Mouse (Mus musculus): ENCODE data around the gene Il17c. TPM values are rescaled to one million over a fixed set of nuclear protein-coding genes. Genes with fewer than 3 reads are reported as not detected.

The Il17c gene
- polyA plus RNA-seq, 1 experiment: not detected

DNA sequence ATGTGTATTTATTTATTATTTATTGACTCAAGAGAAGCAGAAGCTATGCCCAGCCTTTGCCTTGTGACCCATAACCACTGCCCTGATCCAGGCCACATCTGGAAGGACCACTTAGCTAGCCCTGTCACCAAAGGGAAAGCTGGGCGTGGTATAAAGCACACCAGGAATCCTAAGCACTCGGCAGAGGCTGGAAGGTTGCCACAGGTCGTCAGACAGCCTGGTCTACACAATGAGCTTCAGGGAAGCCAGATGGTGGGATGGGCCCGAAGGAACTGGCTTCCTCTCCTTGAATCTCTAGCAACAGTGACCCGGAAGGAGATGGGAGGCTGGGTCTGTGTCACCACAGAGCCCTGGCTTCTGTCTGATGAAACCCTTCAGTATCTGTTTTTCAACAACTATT lies 1.8 kb downstream of the Il17c start:
- H3K4me1 ChIP-seq (ENCODE audit: control insufficient read depth, insufficient read depth, low read length): peaks cover 5% of the 10 kb centered on the region; the same call in 1 of the 2 replicates
- 74% methylated on average over 5 of the region's 5 CpGs for WGBS
- no peak overlapping the region for H3K27ac ChIP-seq (ENCODE audit: control insufficient read depth, insufficient read depth, low read depth, low read length, poor library complexity)
- TF ChIP-seq POLR2A (IDR thresholded peaks at IDR 0.05; ENCODE audit: borderline replicate concordance, control insufficient read depth, low read depth, low read length) (no peak), CTCF (IDR thresholded peaks at IDR 0.05; ENCODE audit: control insufficient read depth, insufficient read depth, low read length) (no peak)
- no peak overlapping the region for H3K4me3 ChIP-seq (replicated peaks; ENCODE audit: control insufficient read depth, low read depth, low read length)

DNA sequence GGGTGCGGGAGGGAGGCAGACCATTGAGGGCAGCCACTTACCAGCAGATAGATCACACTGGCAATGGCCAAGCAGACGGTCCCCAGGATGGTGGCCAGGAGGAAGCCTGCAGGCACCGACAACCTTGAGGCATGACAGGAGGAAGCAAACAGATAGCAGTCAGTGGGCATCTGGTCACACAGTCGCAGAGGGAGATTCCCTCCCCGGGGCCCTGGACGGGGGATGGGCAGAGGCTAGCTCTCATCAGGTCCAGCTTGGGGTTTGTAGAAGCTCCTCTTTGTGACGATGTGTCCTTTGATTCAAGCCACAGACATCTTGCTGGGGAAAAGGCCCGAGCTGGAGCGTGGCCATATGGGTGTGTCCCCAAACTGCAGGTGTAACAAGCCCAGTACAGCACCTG lies 4.3 kb downstream of the Il17c start:
- no peak overlapping the region for H3K4me3 ChIP-seq (replicated peaks; ENCODE audit: control insufficient read depth, low read depth, low read length)
- peaks cover 5% of the 10 kb centered on the region; the same call in 1 of the 2 replicates for H3K4me1 ChIP-seq (ENCODE audit: control insufficient read depth, insufficient read depth, low read length)
- H3K27ac ChIP-seq (ENCODE audit: control insufficient read depth, insufficient read depth, low read depth, low read length, poor library complexity): no peak overlapping the region
- TF ChIP-seq POLR2A (IDR thresholded peaks at IDR 0.05; ENCODE audit: borderline replicate concordance, control insufficient read depth, low read depth, low read length) (no peak), CTCF (IDR thresholded peaks at IDR 0.05; ENCODE audit: control insufficient read depth, insufficient read depth, low read length) (no peak)
- WGBS: 79% methylated on average over 9 of the region's 9 CpGs

GRCm38 (mm10) chr8:122427607-122428006 lies 5.8 kb downstream of the Il17c start:
- TF ChIP-seq POLR2A (IDR thresholded peaks at IDR 0.05; ENCODE audit: borderline replicate concordance, control insufficient read depth, low read depth, low read length): no peak
- no peak for TF ChIP-seq CTCF (IDR thresholded peaks at IDR 0.05; ENCODE audit: control insufficient read depth, insufficient read depth, low read length)
- H3K27ac ChIP-seq (ENCODE audit: control insufficient read depth, insufficient read depth, low read depth, low read length, poor library complexity): peak overlapping the region; percentile 37; the same call in 1 of the 2 replicates
- H3K4me3 ChIP-seq (replicated peaks; ENCODE audit: control insufficient read depth, low read depth, low read length): no peak overlapping the region
- H3K4me1 ChIP-seq (ENCODE audit: control insufficient read depth, insufficient read depth, low read length): peaks cover 5% of the 10 kb centered on the region; the same call in 1 of the 2 replicates
- WGBS: 83% methylated on average over 7 of the region's 7 CpGs

GRCm38 (mm10) chr8:122428163-122428562 lies 6.3 kb downstream of the Il17c start:
- WGBS: 35% methylated on average over 9 of the region's 9 CpGs
- Histone ChIP-seq H3K4me1 (ENCODE audit: control insufficient read depth, insufficient read depth, low read length) (peaks cover 5% of the 10 kb centered on the region; the same call in 1 of the 2 replicates), H3K27ac (ENCODE audit: control insufficient read depth, insufficient read depth, low read depth, low read length, poor library complexity) (peak overlapping the region; percentile 63), H3K4me3 (replicated peaks; ENCODE audit: control insufficient read depth, low read depth, low read length) (no peak overlapping the region)
- TF ChIP-seq POLR2A (IDR thresholded peaks at IDR 0.05; ENCODE audit: borderline replicate concordance, control insufficient read depth, low read depth, low read length) (no peak), CTCF (IDR thresholded peaks at IDR 0.05; ENCODE audit: control insufficient read depth, insufficient read depth, low read length) (no peak)

- H3K4me3 ChIP-seq (replicated peaks; ENCODE audit: control insufficient read depth, low read depth, low read length): peak overlapping the region; percentile 28
- H3K27ac ChIP-seq (ENCODE audit: control insufficient read depth, insufficient read depth, low read depth, low read length, poor library complexity): peak overlapping the region; percentile 95
- peaks cover 5% of the 10 kb centered on the region; the same call in 1 of the 2 replicates for H3K4me1 ChIP-seq (ENCODE audit: control insufficient read depth, insufficient read depth, low read length)
- peak; percentile 66 for TF ChIP-seq POLR2A (IDR thresholded peaks at IDR 0.05; ENCODE audit: borderline replicate concordance, control insufficient read depth, low read depth, low read length)
- peak; percentile 20; the same call in 1 of the 2 replicates for TF ChIP-seq CTCF (IDR thresholded peaks at IDR 0.05; ENCODE audit: control insufficient read depth, insufficient read depth, low read length)
- WGBS: 10% methylated on average over 10 of the region's 10 CpGs
These were observed 8.3 kb downstream of the Il17c start for GRCm38 (mm10) chr8:122430058-122430636.

DNA sequence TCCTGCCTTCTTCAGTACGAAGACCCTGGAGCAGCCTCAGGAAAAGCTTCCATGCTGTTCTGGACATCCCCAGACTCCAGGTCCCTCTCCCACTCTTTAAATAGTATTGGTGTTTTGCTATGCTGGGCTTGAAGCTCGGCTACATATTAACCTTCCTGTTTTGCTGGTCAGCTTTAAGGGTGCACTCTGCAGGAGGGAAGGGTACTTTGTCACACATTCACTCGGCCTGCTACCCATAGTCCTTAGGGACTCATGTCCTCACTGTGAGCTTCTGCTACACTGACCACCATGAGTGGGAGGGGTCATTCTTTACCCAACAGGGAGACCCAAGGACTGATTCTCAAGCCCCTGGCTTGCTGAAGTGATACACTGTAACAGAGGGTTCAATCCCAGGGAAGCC lies 8.8 kb downstream of the Il17c start:
- peak overlapping the region; percentile 95 for H3K27ac ChIP-seq (ENCODE audit: control insufficient read depth, insufficient read depth, low read depth, low read length, poor library complexity)
- H3K4me1 ChIP-seq (ENCODE audit: control insufficient read depth, insufficient read depth, low read length): peaks cover 5% of the 10 kb centered on the region; the same call in 1 of the 2 replicates
- TF ChIP-seq CTCF (IDR thresholded peaks at IDR 0.05; ENCODE audit: control insufficient read depth, insufficient read depth, low read length): no peak
- TF ChIP-seq POLR2A (IDR thresholded peaks at IDR 0.05; ENCODE audit: borderline replicate concordance, control insufficient read depth, low read depth, low read length): no peak
- 33% methylated on average over 3 of the region's 3 CpGs for WGBS
- peak overlapping the region; percentile 33 for H3K4me3 ChIP-seq (replicated peaks; ENCODE audit: control insufficient read depth, low read depth, low read length)

DNA sequence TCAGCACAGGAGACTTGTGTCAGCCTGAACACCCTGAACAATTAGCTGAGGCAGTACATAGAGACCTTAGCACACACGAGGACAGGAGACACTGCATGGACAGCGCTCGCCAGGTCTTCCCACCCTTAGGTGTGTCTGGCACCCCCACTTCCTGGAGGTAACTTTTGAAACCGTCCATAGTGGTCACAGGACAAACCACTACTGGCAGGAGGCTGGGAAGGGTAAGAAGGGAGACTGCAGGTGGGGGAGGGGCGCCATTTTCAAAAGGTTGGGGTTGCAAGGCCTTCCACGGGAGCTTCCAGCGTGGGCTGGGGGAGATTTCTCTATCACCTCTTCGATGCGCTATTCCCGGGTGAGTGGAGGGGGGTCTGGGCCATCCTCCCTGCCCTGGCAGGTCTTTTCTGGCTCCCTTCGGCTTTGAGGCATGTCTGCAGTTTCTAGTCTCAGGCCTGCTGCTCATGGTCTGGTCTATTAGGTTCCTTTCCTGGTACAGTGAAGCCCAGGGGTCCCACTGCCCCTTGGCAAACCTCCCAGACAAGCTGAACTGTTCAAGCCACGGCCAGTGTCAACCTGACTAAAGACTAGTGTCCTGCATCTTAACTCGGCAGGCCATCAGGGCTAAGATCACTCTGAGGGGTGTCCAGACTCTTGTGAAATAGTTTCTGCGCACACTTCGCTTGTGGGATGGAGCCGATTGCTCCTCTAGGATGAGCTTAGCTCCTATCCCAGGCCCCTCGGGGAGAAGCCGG lies 10.0 kb downstream of the Il17c start:
- TF ChIP-seq CTCF (IDR thresholded peaks at IDR 0.05; ENCODE audit: control insufficient read depth, insufficient read depth, low read length) (no peak), POLR2A (IDR thresholded peaks at IDR 0.05; ENCODE audit: borderline replicate concordance, control insufficient read depth, low read depth, low read length) (no peak)
- 7% methylated on average over 18 of the region's 18 CpGs for WGBS
- Histone ChIP-seq H3K4me3 (replicated peaks; ENCODE audit: control insufficient read depth, low read depth, low read length) (peak overlapping the region; percentile 90), H3K4me1 (ENCODE audit: control insufficient read depth, insufficient read depth, low read length) (peaks cover 8% of the 10 kb centered on the region; the same call in 1 of the 2 replicates), H3K27ac (ENCODE audit: control insufficient read depth, insufficient read depth, low read depth, low read length, poor library complexity) (peak overlapping the region; percentile 98)
